Mouse (Mus musculus): Measurements from ENCODE around the gene Pla2g5.

DNA sequence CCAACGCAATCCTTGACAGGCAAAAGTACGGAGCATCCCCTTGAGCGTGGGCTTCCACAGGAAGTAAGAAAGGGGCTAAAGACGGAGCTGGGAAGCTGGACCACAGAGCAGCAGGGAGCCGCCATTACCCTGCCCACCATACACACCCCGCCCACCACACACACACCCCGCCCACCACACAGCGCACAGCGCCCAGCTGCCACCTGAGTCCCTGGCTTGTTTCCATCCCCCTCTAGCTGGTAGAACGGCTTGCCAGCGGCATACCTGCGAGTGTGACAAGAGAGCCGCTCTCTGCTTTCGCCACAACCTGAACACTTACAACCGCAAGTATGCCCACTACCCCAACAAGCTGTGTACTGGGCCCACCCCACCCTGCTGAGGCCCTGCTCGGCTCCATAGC lies 18.9 kb upstream of the Pla2g5 start:
- no peak for TF ChIP-seq POLR2A (IDR thresholded peaks at IDR 0.05; ENCODE audit: low read depth, low read length)
- TF ChIP-seq CTCF (IDR thresholded peaks at IDR 0.05; ENCODE audit: extremely low read depth, insufficient read depth, insufficient read length, insufficient replicate concordance), result no peak
